ENCODE assay signal across 9 mouse cellular contexts in the genomic region with DNA sequence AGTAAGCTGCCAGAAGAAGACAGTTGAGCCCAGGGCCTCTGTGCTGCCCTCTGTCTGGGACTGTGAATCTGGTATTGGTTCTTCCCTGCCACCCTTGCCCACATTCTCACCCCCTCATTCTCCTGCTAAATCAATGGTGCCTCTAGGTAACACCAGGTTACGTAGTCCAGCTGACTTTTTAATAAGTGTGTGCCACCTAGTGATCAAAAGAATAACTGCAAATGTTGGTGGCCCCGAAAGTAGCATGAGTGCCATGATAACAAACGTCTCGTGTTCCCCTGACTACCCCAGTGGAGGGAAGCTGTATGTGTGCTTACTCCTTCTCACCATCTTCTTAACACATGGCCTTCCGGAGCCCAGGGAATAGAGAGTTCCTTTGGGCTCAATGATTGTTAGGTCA.
DNase-seq lines count a peak whose midpoint lies in the region; ATAC-seq and TF ChIP-seq lines count a peak whose summit lies in the region.
"Had no signal": no experiment of that assay in that cellular context is flagged by ENCODE, and none has a peak within 500 bp of the region (broad histone marks: within the 10 kb centered on the region; RNA-seq: fewer than 3 reads in every experiment).

No protein-coding gene starts in this region.

- TF ChIP-seq CTCF in liver, adult 2 months (IDR thresholded peaks at IDR 0.05; ENCODE audit: low read depth, low read length) = no peak

- H3K4me3 ChIP-seq in liver, adult 2 months (ENCODE audit: insufficient read depth, low read depth, low read length) = no peak overlapping the region
- H3K4me3 ChIP-seq in liver, embryonic 12.5 days = no peak overlapping the region
- H3K4me3 ChIP-seq in kidney, embryonic 14.5 days (ENCODE audit: low read length) = no peak overlapping the region

- no peaks in the 10 kb centered on the region for H3K27me3 ChIP-seq in liver, adult 2 months (ENCODE audit: control insufficient read depth, insufficient read depth, low read length)
- H3K27me3 ChIP-seq in liver, embryonic 12.5 days (replicated peaks) = no peaks in the 10 kb centered on the region
- H3K27me3 ChIP-seq in kidney, embryonic 14.5 days (ENCODE audit: control insufficient read depth, insufficient read depth, low read length) = no peaks in the 10 kb centered on the region

- no peaks in the 10 kb centered on the region for H3K9me3 ChIP-seq in liver, embryonic 12.5 days (replicated peaks)
- no peaks in the 10 kb centered on the region for H3K9me3 ChIP-seq in kidney, embryonic 14.5 days (ENCODE audit: control insufficient read depth, low read length)

- WGBS in liver, adult 2 months = 48% methylated on average over 5 of the region's 5 CpGs
- 36% methylated on average over 5 of the region's 5 CpGs for WGBS in liver, embryonic 12.5 days (ENCODE audit: insufficient replicate concordance)
- 38% methylated on average over 5 of the region's 5 CpGs for WGBS in kidney, embryonic 14.5 days

- H3K79me2 ChIP-seq in liver, adult 2 months (ENCODE audit: control insufficient read depth, insufficient read depth, low read length) = no peaks in the 10 kb centered on the region

- 0 out of 2 replicates have a peak, but pooled peaks cover 2% of the 10 kb centered on the region for H3K36me3 ChIP-seq in liver, adult 2 months (ENCODE audit: control insufficient read depth, insufficient read depth, low read length)
- H3K36me3 ChIP-seq in liver, embryonic 12.5 days = no peaks in the 10 kb centered on the region
- no peaks in the 10 kb centered on the region for H3K36me3 ChIP-seq in kidney, embryonic 14.5 days (ENCODE audit: control insufficient read depth, insufficient read depth, low read length)

- no peak overlapping the region for H3K4me2 ChIP-seq in liver, embryonic 12.5 days
- no peak overlapping the region for H3K4me2 ChIP-seq in kidney, embryonic 14.5 days (replicated peaks; ENCODE audit: low read depth, low read length)

- no peak for ATAC-seq in liver, embryonic 12.5 days
- ATAC-seq in kidney, embryonic 14.5 days (ENCODE audit: low FRiP score, low TSS enrichment) = 0 out of 2 replicates have a peak, but pooled peaks have one; percentile 13
- ATAC-seq in megakaryocyte progenitor cell, adult 5-6 weeks (replicated peaks; ENCODE audit: poor library complexity) = peak; percentile 92
- no peak; the same call in 1 of the 2 replicates for ATAC-seq in monocyte, adult 5-6 weeks (replicated peaks; ENCODE audit: insufficient number of reproducible peaks, low FRiP score, low TSS enrichment, poor library complexity, severe bottlenecking)

- no peak overlapping the region for H3K27ac ChIP-seq in liver, adult 2 months (replicated peaks; ENCODE audit: insufficient read depth, low read depth, low read length)
- H3K27ac ChIP-seq in liver, embryonic 12.5 days = no peak overlapping the region
- H3K27ac ChIP-seq in kidney, embryonic 14.5 days (ENCODE audit: low read depth, low read length) = no peak overlapping the region
- H3K27ac ChIP-seq: macrophage had no signal

- no peak for TF ChIP-seq POLR2A in liver, adult 2 months (IDR thresholded peaks at IDR 0.05; ENCODE audit: extremely low read depth, insufficient read depth, low read length)

- no peaks in the 10 kb centered on the region for H3K4me1 ChIP-seq in liver, adult 2 months (ENCODE audit: control insufficient read depth, insufficient read depth, low read length)
- H3K4me1 ChIP-seq in liver, embryonic 12.5 days = no peaks in the 10 kb centered on the region
- H3K4me1 ChIP-seq in kidney, embryonic 14.5 days (ENCODE audit: control insufficient read depth, insufficient read depth, low read length) = no peaks in the 10 kb centered on the region

- DNase-seq in liver, adult 2 months (ENCODE audit: extremely low read depth, low read depth, low spot score) = peak; percentile 16
- peak; percentile 77 for DNase-seq in R1 (ENCODE audit: low read depth, low spot score)
- DNase-seq in embryo, embryonic 10 days (ENCODE audit: low spot score) = peak; percentile 60
- no peak for DNase-seq in testis, postnatal 14 days (ENCODE audit: low spot score)

- H3K9ac ChIP-seq in liver, adult 2 months (ENCODE audit: low read depth, low read length) = no peak overlapping the region
- H3K9ac ChIP-seq in liver, embryonic 12.5 days = no peak overlapping the region
- no peak overlapping the region for H3K9ac ChIP-seq in kidney, embryonic 14.5 days (ENCODE audit: low read depth, low read length)

Comparison
In these comparisons a context has a peak if more than half of its experiments do, and no peak if none do; other contexts are left out.
1. ATAC-seq: peak in kidney, embryonic 14.5 days (single experiment) and megakaryocyte progenitor cell, adult 5-6 weeks (single experiment); none in liver, embryonic 12.5 days (single experiment) and monocyte, adult 5-6 weeks (single experiment).